8 mouse cellular contexts compared by ENCODE assay signal in the genomic region with DNA sequence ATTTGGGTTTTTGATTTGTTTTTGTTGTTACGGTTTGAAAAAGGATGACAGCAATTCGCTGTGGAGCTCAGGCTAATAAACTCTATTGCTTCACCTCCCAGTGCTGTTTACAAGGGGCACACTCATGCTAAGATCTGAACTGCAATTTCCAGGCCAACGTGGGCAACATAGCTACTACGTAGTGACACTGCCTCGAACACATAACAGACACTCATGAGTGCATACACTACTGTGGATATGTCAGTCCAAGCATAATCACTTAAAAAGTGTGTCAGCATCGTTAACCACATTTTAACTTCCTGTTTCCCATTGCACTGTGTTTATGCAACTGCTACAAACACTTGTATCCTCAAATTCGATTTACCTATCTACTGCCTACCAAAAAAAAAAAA. TPM values are rescaled to one million over a fixed set of nuclear protein-coding genes. Genes with fewer than 3 reads are reported as not detected.
DNase-seq lines count a peak whose midpoint lies in the region; ATAC-seq and TF ChIP-seq lines count a peak whose summit lies in the region.

No protein-coding gene starts in this region.

- H3K9ac ChIP-seq in CH12.LX (ENCODE audit: insufficient read depth, low read depth) = peak overlapping the region; percentile 34
- H3K9ac ChIP-seq in forebrain, embryonic 15.5 days (replicated peaks) = peak overlapping the region; percentile 24; the same call in 1 of the 2 replicates
- H3K9ac ChIP-seq in liver, postnatal 0 days (replicated peaks) = peak overlapping the region; percentile 23; the same call in 1 of the 2 replicates

- dilution Hi-C loops in CH12.LX (cut with MboI; ENCODE audit: extremely low pct_ligation_motif_present, extremely low pct_unique_long_range_greater_than_20kb, low sequenced_read_pairs) = no loop called here

- no peak for TF ChIP-seq POLR2A in CH12.LX (IDR thresholded peaks at IDR 0.05; ENCODE audit: low read depth, low read length)

- TF ChIP-seq EP300 in CH12.LX (IDR thresholded peaks at IDR 0.05; ENCODE audit: low read length) = no peak
- no peak for TF ChIP-seq EP300 in liver, postnatal 0 days (IDR thresholded peaks at IDR 0.05; ENCODE audit: low read depth)

- DNase-seq in heart, embryonic 10.5 days (ENCODE audit: low spot score) = no peak
- no peak for DNase-seq in heart, adult 9 months (ENCODE audit: low spot score in 2 of 2)
- DNase-seq in CH12.LX (ENCODE audit: extremely low read depth) = peak; percentile 29
- no peak for DNase-seq in liver, postnatal 0 days
- no peak for DNase-seq in right cerebral cortex, adult 2 months (ENCODE audit: low spot score in 2 of 2)
- no peak for DNase-seq in adrenal gland, adult (ENCODE audit: inconsistent age in 2 of 2, low spot score in 1 of 2)
- DNase-seq in cerebellum, adult 18-20 months = no peak

- H3K79me2 ChIP-seq in CH12.LX (replicated peaks; ENCODE audit: control insufficient read depth, extremely low read depth, insufficient read depth, poor library complexity, severe bottlenecking) = peaks cover 43% of the 10 kb centered on the region

- WGBS in heart, embryonic 10.5 days = 29% methylated on average over 7 of the region's 7 CpGs
- WGBS in forebrain, embryonic 15.5 days = 29% methylated on average over 7 of the region's 7 CpGs
- WGBS in liver, postnatal 0 days (ENCODE audit: insufficient replicate concordance) = 8% methylated on average over 7 of the region's 7 CpGs

- H3K9me3 ChIP-seq in heart, embryonic 10.5 days = no peaks in the 10 kb centered on the region
- H3K9me3 ChIP-seq in CH12.LX (replicated peaks; ENCODE audit: low read length) = no peaks in the 10 kb centered on the region
- no peaks in the 10 kb centered on the region for H3K9me3 ChIP-seq in forebrain, embryonic 15.5 days
- no peaks in the 10 kb centered on the region for H3K9me3 ChIP-seq in liver, postnatal 0 days (ENCODE audit: low read length)

- H3K27ac ChIP-seq in heart, embryonic 10.5 days = peak overlapping the region; percentile 86
- H3K27ac ChIP-seq in CH12.LX (ENCODE audit: insufficient read depth, low read depth) = peak overlapping the region; percentile 40
- peak overlapping the region; percentile 51; the same call in 1 of the 2 replicates for H3K27ac ChIP-seq in forebrain, embryonic 15.5 days (replicated peaks)
- H3K27ac ChIP-seq in liver, postnatal 0 days (ENCODE audit: low read depth) = peak overlapping the region; percentile 76

- TF ChIP-seq RAD21 in CH12.LX (IDR thresholded peaks at IDR 0.05; ENCODE audit: low read depth, low read length) = no peak

- peak; percentile 72 for ATAC-seq in forebrain, embryonic 15.5 days (replicated peaks)
- peak; percentile 43 for ATAC-seq in liver, postnatal 0 days

- H3K27me3 ChIP-seq in heart, embryonic 10.5 days (ENCODE audit: insufficient read depth, poor library complexity, severe bottlenecking) = no peaks in the 10 kb centered on the region
- H3K27me3 ChIP-seq in CH12.LX (replicated peaks) = no peaks in the 10 kb centered on the region
- no peaks in the 10 kb centered on the region for H3K27me3 ChIP-seq in forebrain, embryonic 15.5 days
- no peaks in the 10 kb centered on the region for H3K27me3 ChIP-seq in liver, postnatal 0 days (ENCODE audit: insufficient read depth, low read length)

- H3K4me3 ChIP-seq in heart, embryonic 10.5 days = peak overlapping the region; percentile 77
- peak overlapping the region; percentile 45 to 77 (median 77) for H3K4me3 ChIP-seq in CH12.LX (replicated peaks in 1 of 3; ENCODE audit: low read depth in 2 of 3, low read length in 2 of 3, poor library complexity in 1 of 3)
- H3K4me3 ChIP-seq in forebrain, embryonic 15.5 days = peak overlapping the region; percentile 60
- peak overlapping the region; percentile 83 for H3K4me3 ChIP-seq in liver, postnatal 0 days (ENCODE audit: low read depth, low read length)

- in situ Hi-C loops in CH12.LX (cut with MboI; ENCODE audit: low pct_ligation_motif_present, low pct_unique_long_range_greater_than_20kb, low sequenced_read_pairs) = no loop called here

- no peak for TF ChIP-seq CTCF in CH12.LX (conservative IDR thresholded peaks at IDR 0.05 in 1 of 2, IDR thresholded peaks at IDR 0.05 in 1 of 2; ENCODE audit: low read depth in 2 of 2, low read length in 2 of 2)
- TF ChIP-seq CTCF in liver, postnatal 0 days (IDR thresholded peaks at IDR 0.05; ENCODE audit: low read depth) = no peak

- H3K4me1 ChIP-seq in heart, embryonic 10.5 days = peaks cover 13% of the 10 kb centered on the region; the same call in 1 of the 2 replicates
- peaks cover 2 to 17% of the 10 kb centered on the region in 2 experiments; a peak in 3 of 4 replicates for H3K4me1 ChIP-seq in CH12.LX (ENCODE audit: control insufficient read depth in 1 of 2, insufficient read depth in 2 of 2)
- peaks cover 6% of the 10 kb centered on the region for H3K4me1 ChIP-seq in forebrain, embryonic 15.5 days
- peaks cover 9% of the 10 kb centered on the region for H3K4me1 ChIP-seq in liver, postnatal 0 days (ENCODE audit: insufficient read depth)

- H3K4me2 ChIP-seq in CH12.LX (ENCODE audit: insufficient read depth, low read depth, poor library complexity, severe bottlenecking) = peak overlapping the region; percentile 77
- H3K4me2 ChIP-seq in forebrain, embryonic 15.5 days (replicated peaks) = peak overlapping the region; percentile 46
- peak overlapping the region; percentile 73 for H3K4me2 ChIP-seq in liver, postnatal 0 days (ENCODE audit: low read depth, low read length)

- H3K36me3 ChIP-seq in heart, embryonic 10.5 days = peaks cover 20% of the 10 kb centered on the region
- H3K36me3 ChIP-seq in CH12.LX (replicated peaks in 1 of 2; ENCODE audit: control insufficient read depth in 1 of 2, insufficient read depth in 1 of 2, low read length in 1 of 2) = peaks cover 8 to 25% of the 10 kb centered on the region in 2 experiments
- H3K36me3 ChIP-seq in forebrain, embryonic 15.5 days = peaks cover 4% of the 10 kb centered on the region; the same call in 1 of the 2 replicates
- peaks cover 6% of the 10 kb centered on the region; the same call in 1 of the 2 replicates for H3K36me3 ChIP-seq in liver, postnatal 0 days (replicated peaks; ENCODE audit: insufficient read depth, low read length)

TF ChIP-seq in CH12.LX, 34 proteins besides CTCF, POLR2A, EP300 and RAD21:
- TF ChIP-seq MAX (IDR thresholded peaks at IDR 0.05; ENCODE audit: low read length) (no peak), ZC3H11A (IDR thresholded peaks at IDR 0.05; ENCODE audit: low read depth, low read length) (no peak), BHLHE40 (IDR thresholded peaks at IDR 0.05; ENCODE audit: low read depth, low read length) (no peak), ETS1 (conservative IDR thresholded peaks at IDR 0.05; ENCODE audit: low read depth, low read length) (no peak), E2F4 (IDR thresholded peaks at IDR 0.05; ENCODE audit: insufficient replicate concordance, low read depth, low read length) (no peak), NRF1 (IDR thresholded peaks at IDR 0.05; ENCODE audit: low read depth, low read length) (no peak), ZKSCAN1 (IDR thresholded peaks at IDR 0.05; ENCODE audit: borderline replicate concordance, low read depth, low read length) (no peak), TCF12 (IDR thresholded peaks at IDR 0.05; ENCODE audit: low read depth, low read length) (no peak), MXI1 (IDR thresholded peaks at IDR 0.05; ENCODE audit: low read depth, low read length) (no peak), USF1 (IDR thresholded peaks at IDR 0.05; ENCODE audit: low read depth, low read length) (no peak), CHD1 (IDR thresholded peaks at IDR 0.05; ENCODE audit: low read depth, low read length) (no peak), ZMIZ1 (IDR thresholded peaks at IDR 0.05; ENCODE audit: low read depth, low read length) (no peak), CHD2 (IDR thresholded peaks at IDR 0.05; ENCODE audit: low read length) (no peak), UBTF (IDR thresholded peaks at IDR 0.05; ENCODE audit: low read depth, low read length) (no peak), TBP (conservative IDR thresholded peaks at IDR 0.05; ENCODE audit: low read depth, low read length) (no peak), MYC (IDR thresholded peaks at IDR 0.05; ENCODE audit: low read depth, low read length) (no peak), SIN3A (IDR thresholded peaks at IDR 0.05; ENCODE audit: low read length) (no peak), HCFC1 (IDR thresholded peaks at IDR 0.05; ENCODE audit: low read depth, low read length) (no peak)

RNA-seq across cellular contexts. Expression of a gene that starts 0.4 kb away (rescaled TPM):
- polyA plus RNA-seq in heart, embryonic 10.5 days (2016; fragmentation: Nextera tagmentation; extraction: Ambion mirVana) = 282 and 332 TPM in 2 replicates
- total RNA-seq in CH12.LX (2012; rRNA removed) (258 and 276 TPM in 2 replicates), CH12.LX (2014; rRNA removed) (284 and 305 TPM in 2 replicates)
- polyA plus RNA-seq in CH12.LX (2012; ENCODE audit: insufficient read length, low read depth) = 332 and 360 TPM in 2 replicates
- polyA plus RNA-seq in forebrain, embryonic 15.5 days (2015; fragmentation: Nextera tagmentation; extraction: Ambion mirVana) = 291 and 296 TPM in 2 replicates
- polyA plus RNA-seq in liver, postnatal 0 days (2015; fragmentation: Nextera tagmentation; extraction: Ambion mirVana) = 142 and 143 TPM in 2 replicates

RNA-seq across cellular contexts. Expression of a gene that starts 27.6 kb away (rescaled TPM):
- 28.1 and 28.2 TPM in 2 replicates for polyA plus RNA-seq in heart, embryonic 10.5 days (2016; fragmentation: Nextera tagmentation; extraction: Ambion mirVana)
- total RNA-seq in CH12.LX (2012; rRNA removed) (10.8 and 11.1 TPM in 2 replicates), CH12.LX (2014; rRNA removed) (3.3 and 4.2 TPM in 2 replicates)
- 12.6 and 13.5 TPM in 2 replicates for polyA plus RNA-seq in CH12.LX (2012; ENCODE audit: insufficient read length, low read depth)
- 22.4 and 23.0 TPM in 2 replicates for polyA plus RNA-seq in forebrain, embryonic 15.5 days (2015; fragmentation: Nextera tagmentation; extraction: Ambion mirVana)
- polyA plus RNA-seq in liver, postnatal 0 days (2015; fragmentation: Nextera tagmentation; extraction: Ambion mirVana) = 3.7 and 5.3 TPM in 2 replicates
